Mouse (Mus musculus) midbrain, embryonic 11.5 days (tissue): ENCODE measurements around the gene Arrdc5. TPM values are rescaled to one million over a fixed set of nuclear protein-coding genes. Genes with fewer than 3 reads are reported as not detected.
A peak's percentile ranks its signal among the peaks of the same experiment; 100 is the strongest.

Experiments used
- ATAC-seq: fragments of 200-750 bp; cut with Nextera tagmentation; 2 replicates; pipeline ENCODE4 v1.8.0; 2017; ENCODE audit warnings: moderate TSS enrichment, moderate library complexity; ENCODE audit not compliant: low FRiP score
- DNase-seq: peaks from one replicate; pipeline ENCODE4 v3.0.0; 2015; ENCODE audit warnings: low spot score; ENCODE audit errors: missing footprints
- H3K27ac ChIP-seq: fragments of 300-500 bp; sonication (generic); 2 replicates; pipeline ENCODE4 v1.5.1; 2014; ENCODE audit warnings: low read depth, low read length
- H3K27me3 ChIP-seq: fragments of 300-500 bp; sonication (generic); 2 replicates; pipeline ENCODE4 v1.6.1; 2014; ENCODE audit warnings: mild to moderate bottlenecking, low read length, moderate library complexity, mixed read lengths; ENCODE audit not compliant: control insufficient read depth, insufficient read depth
- H3K36me3 ChIP-seq: fragments of 300-500 bp; sonication (generic); 2 replicates; pipeline ENCODE4 v1.6.1; 2014; ENCODE audit warnings: mild to moderate bottlenecking, low read length, moderate library complexity, mixed read lengths; ENCODE audit not compliant: control insufficient read depth, insufficient read depth
- H3K4me1 ChIP-seq: fragments of 300-500 bp; sonication (generic); 2 replicates; pipeline ENCODE4 v1.6.1; 2014; ENCODE audit warnings: low read length; ENCODE audit not compliant: control insufficient read depth, insufficient read depth
- H3K4me2 ChIP-seq: fragments of 300-500 bp; sonication (generic); 2 replicates; pipeline ENCODE4 v1.6.1; 2014; ENCODE audit warnings: mild to moderate bottlenecking, moderate library complexity
- H3K4me3 ChIP-seq: fragments of 300-500 bp; sonication (generic); 2 replicates; pipeline ENCODE4 v1.5.1; 2014; ENCODE audit warnings: low read depth, low read length
- H3K9ac ChIP-seq: fragments of 300-500 bp; sonication (generic); 2 replicates; pipeline ENCODE4 v1.6.1; 2014; ENCODE audit warnings: low read length
- H3K9me3 ChIP-seq: fragments of 300-500 bp; sonication (generic); 2 replicates; pipeline ENCODE4 v1.6.1; 2016; ENCODE audit warnings: low read length; ENCODE audit not compliant: control insufficient read depth
- WGBS: fragments of 180-500 bp; shearing (Covaris S2); extraction: QIAGEN DNeasy Blood & Tissue Kit; methylation state at CpG from one replicate; pipeline ENCODE4 v1.1.7; 2014; 5-methylcytosine and 5-hydroxymethylcytosine counted together
- polyA plus RNA-seq: library from polyadenylated mRNA; unstranded; fragments of >200 nt; fragmentation: Nextera tagmentation; extraction: Ambion mirVana; gene quantifications from 2 replicates; pipeline ENCODE4 v1.2.1, GENCODE M21; 2014

Arrdc5 gene
- polyA plus RNA-seq, 1 experiment from 2014 or later = not detected

DNA sequence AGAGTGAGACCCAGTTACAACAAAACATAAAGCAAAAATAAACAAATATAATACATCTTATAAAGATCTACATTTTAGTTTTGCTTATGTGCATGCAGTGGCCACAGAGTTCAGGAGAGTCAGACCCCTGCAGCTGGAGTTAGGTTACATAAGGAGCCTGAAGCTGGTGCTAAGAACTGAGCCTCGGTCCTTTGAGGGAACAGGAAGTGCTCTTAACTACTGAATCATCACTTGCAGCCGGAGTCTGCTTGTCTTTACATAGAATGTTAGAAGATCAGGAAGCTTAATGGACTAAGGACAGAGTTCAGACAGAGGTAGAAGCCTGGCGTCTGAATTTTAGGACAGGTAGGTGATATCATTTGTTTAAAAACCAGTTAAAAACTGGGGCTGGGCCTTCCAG is 11.2 kb downstream of the Arrdc5 start:
- no peaks in the 10 kb centered on the region for H3K27me3 ChIP-seq
- peaks cover 3% of the 10 kb centered on the region; the same call in 1 of the 2 replicates for H3K36me3 ChIP-seq
- H3K9ac ChIP-seq = peak overlapping the region; percentile 71
- H3K4me3 ChIP-seq = peak overlapping the region; percentile 37
- peak overlapping the region; percentile 63 for H3K4me2 ChIP-seq
- no peaks in the 10 kb centered on the region for H3K9me3 ChIP-seq
- H3K4me1 ChIP-seq = peaks cover 29% of the 10 kb centered on the region
- no peak for ATAC-seq
- DNase-seq = no peak
- WGBS = 32% methylated on average over 3 of the region's 3 CpGs
- peak overlapping the region; percentile 82 for H3K27ac ChIP-seq

DNA sequence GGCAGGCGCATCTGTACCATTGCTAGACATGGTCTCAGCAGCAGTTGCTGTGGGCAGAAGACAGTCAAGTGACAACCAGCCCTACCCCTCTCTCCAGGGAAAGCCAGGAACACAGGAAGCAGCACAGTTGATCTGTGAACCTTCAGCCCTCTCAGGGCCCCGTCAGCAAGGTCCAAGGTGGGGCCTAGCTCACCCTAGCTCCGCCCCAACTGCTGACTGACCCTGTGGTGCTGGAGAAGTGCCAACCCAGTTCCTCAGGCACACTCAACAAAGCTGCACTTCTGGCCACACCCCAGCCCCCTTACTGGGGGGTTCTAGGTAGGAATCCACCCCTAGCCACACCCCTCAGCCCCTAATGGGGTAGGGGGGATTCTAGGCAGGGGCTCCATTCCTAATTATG is 12.3 kb downstream of the Arrdc5 start:
- Histone ChIP-seq H3K4me2 (no peak overlapping the region), H3K9me3 (no peaks in the 10 kb centered on the region), H3K4me1 (peaks cover 29% of the 10 kb centered on the region), H3K27ac (no peak overlapping the region), H3K9ac (no peak overlapping the region), H3K36me3 (peaks cover 3% of the 10 kb centered on the region; the same call in 1 of the 2 replicates), H3K27me3 (no peaks in the 10 kb centered on the region), H3K4me3 (no peak overlapping the region)
- DNase-seq (no peak), ATAC-seq (no peak)
- WGBS = 60% methylated on average over 3 of the region's 3 CpGs

DNA sequence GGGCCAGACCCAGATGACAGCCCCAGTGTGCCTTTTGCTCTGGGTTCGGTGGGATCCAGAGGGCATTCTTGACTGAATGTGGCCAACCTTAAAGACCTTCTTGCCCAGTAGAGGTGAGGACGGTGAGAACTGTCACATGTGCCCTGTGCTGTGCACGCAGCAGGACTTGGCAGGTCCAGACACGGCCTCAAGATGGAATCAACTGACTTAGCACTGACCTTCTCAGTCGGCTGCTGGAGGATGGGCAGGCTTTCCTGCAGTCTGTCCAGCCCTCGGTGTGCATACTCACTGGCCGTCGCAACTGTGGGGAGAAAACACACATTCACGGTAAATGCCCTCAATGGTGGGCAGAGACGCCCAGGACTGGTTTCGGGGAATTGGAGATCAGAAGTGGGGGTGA is 14.1 kb downstream of the Arrdc5 start:
- Histone ChIP-seq H3K9ac (no peak overlapping the region), H3K9me3 (no peaks in the 10 kb centered on the region), H3K4me3 (no peak overlapping the region), H3K36me3 (peaks cover 6% of the 10 kb centered on the region; the same call in 1 of the 2 replicates), H3K4me2 (no peak overlapping the region), H3K27ac (no peak overlapping the region), H3K27me3 (no peaks in the 10 kb centered on the region), H3K4me1 (peaks cover 29% of the 10 kb centered on the region)
- DNase-seq (no peak), ATAC-seq (no peak)
- 93% methylated on average over 11 of the region's 11 CpGs for WGBS

DNA sequence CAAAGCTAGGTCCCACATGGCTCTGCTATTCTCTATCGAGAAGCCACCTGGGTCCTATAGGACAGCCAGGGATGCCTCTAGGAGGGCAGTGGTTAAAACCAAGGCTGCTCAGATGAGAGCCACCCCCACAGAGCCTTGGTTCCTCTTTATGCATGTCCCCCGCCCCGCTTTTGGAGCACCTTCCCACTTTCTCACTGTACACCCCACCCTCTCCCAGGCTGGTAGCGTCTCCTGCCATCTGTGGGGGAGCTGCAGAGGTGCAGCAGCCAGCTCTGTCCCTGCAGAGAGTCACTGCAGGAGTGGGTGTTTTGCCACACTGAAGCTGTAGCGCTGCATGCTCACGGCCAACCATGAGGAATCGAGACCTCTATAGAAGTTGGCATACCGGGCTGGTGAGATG is 16.8 kb downstream of the Arrdc5 start:
- WGBS = 88% methylated on average over 8 of the region's 8 CpGs
- ATAC-seq = no peak
- Histone ChIP-seq H3K9ac (no peak overlapping the region), H3K4me3 (no peak overlapping the region), H3K36me3 (peaks cover 8% of the 10 kb centered on the region; the same call in 1 of the 2 replicates), H3K4me1 (0 out of 2 replicates have a peak, but pooled peaks cover 4% of the 10 kb centered on the region), H3K4me2 (no peak overlapping the region), H3K27ac (no peak overlapping the region), H3K9me3 (no peaks in the 10 kb centered on the region), H3K27me3 (no peaks in the 10 kb centered on the region)
- no peak for DNase-seq

DNA sequence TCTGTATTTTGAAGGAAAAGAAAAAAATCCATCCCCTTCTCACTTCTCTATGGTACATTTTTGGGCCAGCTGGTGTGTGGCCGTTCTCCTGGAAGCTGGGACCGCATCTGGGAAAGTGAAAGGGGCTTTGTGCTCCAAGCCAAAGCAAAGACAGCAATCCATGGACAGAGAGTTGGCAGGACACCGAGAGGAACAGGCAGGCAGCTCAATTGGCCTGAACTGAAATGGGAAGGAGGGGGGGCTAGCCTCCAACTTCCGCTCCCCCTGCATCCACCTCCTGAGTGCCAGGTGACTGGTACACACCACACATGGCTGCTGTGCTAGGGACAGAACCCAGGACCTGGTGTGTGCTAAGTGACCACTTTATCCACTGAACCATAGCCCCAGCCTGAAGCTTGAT is 17.3 kb downstream of the Arrdc5 start:
- Histone ChIP-seq H3K9ac (no peak overlapping the region), H3K27me3 (no peaks in the 10 kb centered on the region), H3K4me1 (0 out of 2 replicates have a peak, but pooled peaks cover 2% of the 10 kb centered on the region), H3K27ac (no peak overlapping the region), H3K4me3 (no peak overlapping the region), H3K36me3 (peaks cover 8% of the 10 kb centered on the region; the same call in 1 of the 2 replicates), H3K9me3 (no peaks in the 10 kb centered on the region), H3K4me2 (no peak overlapping the region)
- DNase-seq (no peak), ATAC-seq (no peak)
- 88% methylated on average over 4 of the region's 4 CpGs for WGBS

DNA sequence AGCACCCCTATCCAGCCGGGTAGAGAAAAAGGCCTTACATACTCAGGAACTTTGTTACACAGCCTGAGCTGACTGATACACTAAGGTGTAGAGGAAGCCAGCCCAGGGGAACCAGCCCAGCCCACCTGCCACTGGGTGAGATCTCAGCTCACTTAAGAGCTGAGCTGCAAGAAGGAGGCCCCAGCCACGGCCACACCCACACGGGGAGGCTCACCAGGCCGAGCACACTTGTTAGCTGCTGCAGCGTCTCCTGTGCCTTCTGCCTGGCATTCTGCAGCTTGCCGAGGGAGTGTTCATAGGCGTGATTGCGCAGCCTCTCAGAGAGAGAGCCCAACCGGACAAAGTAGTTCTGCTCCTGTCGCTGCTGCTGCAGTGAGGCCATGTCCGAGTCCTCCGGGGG is 18.9 kb downstream of the Arrdc5 start:
- peaks cover 8% of the 10 kb centered on the region; the same call in 1 of the 2 replicates for H3K36me3 ChIP-seq
- DNase-seq = no peak
- WGBS = 89% methylated on average over 12 of the region's 12 CpGs
- H3K27ac ChIP-seq = no peak overlapping the region
- peaks cover 5% of the 10 kb centered on the region; the same call in 1 of the 2 replicates for H3K4me1 ChIP-seq
- no peak overlapping the region for H3K9ac ChIP-seq
- no peak overlapping the region for H3K4me2 ChIP-seq
- no peaks in the 10 kb centered on the region for H3K27me3 ChIP-seq
- H3K9me3 ChIP-seq = no peaks in the 10 kb centered on the region
- no peak for ATAC-seq
- H3K4me3 ChIP-seq = no peak overlapping the region

DNA sequence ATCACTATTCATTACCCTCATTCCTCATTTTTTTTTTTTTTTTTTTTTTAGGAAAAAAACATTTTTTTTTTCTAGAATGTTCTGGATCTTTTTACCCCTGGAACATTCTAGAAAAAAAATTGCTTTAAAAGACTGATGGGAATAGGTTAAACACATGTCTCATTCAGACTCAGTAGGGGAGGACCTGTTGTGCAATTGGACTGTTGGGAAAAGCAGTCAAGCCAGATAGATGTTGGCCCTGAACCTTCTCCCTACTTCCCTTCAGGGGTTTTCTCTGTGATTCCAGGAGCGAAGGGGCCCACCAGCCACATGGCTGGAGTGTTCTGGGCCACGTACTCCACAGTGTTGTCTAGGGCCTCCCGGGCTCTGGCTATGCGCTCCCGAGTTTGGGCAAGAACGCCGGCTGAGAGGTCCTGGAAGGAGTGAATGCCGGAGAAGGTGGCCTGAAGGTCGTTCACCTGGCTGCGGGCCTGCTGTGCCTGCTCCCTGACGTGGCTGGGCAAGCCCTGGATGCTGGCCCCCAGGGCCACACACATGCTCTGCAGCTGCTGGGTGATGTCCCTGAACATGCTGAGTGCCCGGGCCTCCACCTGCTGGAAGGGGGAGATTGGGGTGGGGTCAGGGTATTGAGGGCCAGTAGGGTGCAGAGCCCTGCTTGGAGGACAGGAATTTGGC is 20.5 kb downstream of the Arrdc5 start:
- H3K36me3 ChIP-seq = 0 out of 2 replicates have a peak, but pooled peaks cover 6% of the 10 kb centered on the region
- DNase-seq (no peak), ATAC-seq (no peak)
- 95% methylated on average over 12 of the region's 12 CpGs for WGBS
- H3K4me3 ChIP-seq = no peak overlapping the region
- no peak overlapping the region for H3K9ac ChIP-seq
- H3K27me3 ChIP-seq = no peaks in the 10 kb centered on the region
- H3K4me1 ChIP-seq = peaks cover 8% of the 10 kb centered on the region; the same call in 1 of the 2 replicates
- no peak overlapping the region for H3K4me2 ChIP-seq
- no peak overlapping the region for H3K27ac ChIP-seq
- no peaks in the 10 kb centered on the region for H3K9me3 ChIP-seq

DNA sequence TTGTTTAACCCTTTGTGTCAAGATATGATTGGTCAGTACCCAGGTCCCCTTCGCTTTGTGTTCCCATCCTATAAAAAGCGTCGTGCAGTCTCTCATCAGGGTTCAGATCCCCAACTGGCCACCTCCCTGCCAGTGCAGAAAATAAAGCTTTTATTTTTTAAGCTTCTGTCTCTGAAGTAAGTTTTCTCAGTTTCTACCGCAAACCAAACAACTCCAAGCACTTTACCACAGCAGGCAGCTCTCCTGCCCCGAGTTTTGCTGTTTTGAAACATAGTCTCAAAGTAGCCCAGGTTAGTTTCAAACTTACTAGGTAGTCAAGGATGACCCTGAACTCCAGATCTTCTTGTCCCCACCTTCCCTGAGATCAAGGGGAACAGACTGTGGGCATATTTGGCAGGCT is 21.7 kb downstream of the Arrdc5 start:
- DNase-seq = no peak
- Histone ChIP-seq H3K4me3 (no peak overlapping the region), H3K9me3 (no peaks in the 10 kb centered on the region), H3K4me1 (peaks cover 8% of the 10 kb centered on the region; the same call in 1 of the 2 replicates), H3K27ac (no peak overlapping the region), H3K4me2 (no peak overlapping the region), H3K36me3 (0 out of 2 replicates have a peak, but pooled peaks cover 6% of the 10 kb centered on the region), H3K27me3 (no peaks in the 10 kb centered on the region), H3K9ac (no peak overlapping the region)
- no peak for ATAC-seq
- WGBS = 93% methylated on average over 5 of the region's 5 CpGs

DNA sequence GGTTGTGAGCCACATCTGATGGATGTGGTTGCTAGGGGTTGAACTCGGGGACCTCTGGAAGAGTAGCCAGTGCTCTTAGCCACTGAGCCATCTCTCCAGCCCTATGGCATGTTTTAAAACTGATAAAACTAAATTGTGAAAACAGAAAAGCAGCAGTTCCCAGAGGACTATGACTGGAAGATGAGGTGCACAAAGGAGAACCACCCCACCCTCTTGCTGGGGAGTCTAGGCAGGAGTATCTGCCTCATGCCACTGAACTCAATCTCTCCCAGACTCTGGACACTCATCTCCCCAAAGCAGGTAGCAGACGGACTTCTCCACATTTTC is 22.6 kb downstream of the Arrdc5 start:
- 0 out of 2 replicates have a peak, but pooled peaks cover 6% of the 10 kb centered on the region for H3K36me3 ChIP-seq
- no peak overlapping the region for H3K4me2 ChIP-seq
- ATAC-seq = peak; percentile 10; the same call in 1 of the 2 replicates
- peaks cover 8% of the 10 kb centered on the region; the same call in 1 of the 2 replicates for H3K4me1 ChIP-seq
- no peaks in the 10 kb centered on the region for H3K9me3 ChIP-seq
- no peak overlapping the region for H3K27ac ChIP-seq
- H3K27me3 ChIP-seq = no peaks in the 10 kb centered on the region
- H3K4me3 ChIP-seq = no peak overlapping the region
- H3K9ac ChIP-seq = no peak overlapping the region
- WGBS = 52% methylated on average over 2 of the region's 2 CpGs
- DNase-seq = no peak
